Mouse (Mus musculus): Measurements from ENCODE around the gene Pxmp2.

Pxmp2 gene

GRCm38 (mm10) chr5:110230780-110231461 lies 55.1 kb downstream of the Pxmp2 start, which contains the start of gene Ankle2:
Ankle2 (plus strand) TSS chr5:110231004.
- DNase-seq (ENCODE audit: low spot score in 2 of 2): peak; percentile 89 to 90

GRCm38 (mm10) chr5:110230401-110230779 lies 55.6 kb downstream of the Pxmp2 start:
- DNase-seq (ENCODE audit: low spot score in 2 of 2): no peak

GRCm38 (mm10) chr5:110227336-110227883 lies 58.6 kb downstream of the Pxmp2 start:
- DNase-seq (ENCODE audit: low spot score in 2 of 2): no peak

- no peak for DNase-seq (ENCODE audit: low spot score in 2 of 2)
Observed at GRCm38 (mm10) chr5:110225056-110225455, 60.9 kb downstream of the Pxmp2 start.

Measured in heart, adult 9 months (tissue).